Mouse (Mus musculus) bone marrow, adult 2 months (tissue): Measurements from ENCODE around the gene Zfp706.

Experiments used
- CTCF ChIP-seq: fragments of 200-500 bp; IDR thresholded peaks from 2 replicates; pipeline ENCODE4 v1.5.1; 2011; ENCODE audit warnings: low read length, control low read depth; ENCODE audit not compliant: control insufficient read depth, insufficient read depth
- POLR2A ChIP-seq: fragments of 200-500 bp; IDR thresholded peaks from 2 replicates; pipeline ENCODE4 v1.6.1; 2011; ENCODE audit warnings: low read depth, mild to moderate bottlenecking, control low read depth, low read length, borderline replicate concordance; ENCODE audit not compliant: control insufficient read depth

- no peak for TF ChIP-seq POLR2A
- no peak for TF ChIP-seq CTCF
These were observed 17.7 kb downstream of the Zfp706 start for GRCm38 (mm10) chr15:36989922-36990321.
